Mouse (Mus musculus): ENCODE measurements around the gene Gsk3a.
"Not testable (repeated sequence)": the region's sequence is repeated elsewhere in the genome, so short reads cannot be mapped to it uniquely, and the experiment has no call there.

Gsk3a gene

DNA sequence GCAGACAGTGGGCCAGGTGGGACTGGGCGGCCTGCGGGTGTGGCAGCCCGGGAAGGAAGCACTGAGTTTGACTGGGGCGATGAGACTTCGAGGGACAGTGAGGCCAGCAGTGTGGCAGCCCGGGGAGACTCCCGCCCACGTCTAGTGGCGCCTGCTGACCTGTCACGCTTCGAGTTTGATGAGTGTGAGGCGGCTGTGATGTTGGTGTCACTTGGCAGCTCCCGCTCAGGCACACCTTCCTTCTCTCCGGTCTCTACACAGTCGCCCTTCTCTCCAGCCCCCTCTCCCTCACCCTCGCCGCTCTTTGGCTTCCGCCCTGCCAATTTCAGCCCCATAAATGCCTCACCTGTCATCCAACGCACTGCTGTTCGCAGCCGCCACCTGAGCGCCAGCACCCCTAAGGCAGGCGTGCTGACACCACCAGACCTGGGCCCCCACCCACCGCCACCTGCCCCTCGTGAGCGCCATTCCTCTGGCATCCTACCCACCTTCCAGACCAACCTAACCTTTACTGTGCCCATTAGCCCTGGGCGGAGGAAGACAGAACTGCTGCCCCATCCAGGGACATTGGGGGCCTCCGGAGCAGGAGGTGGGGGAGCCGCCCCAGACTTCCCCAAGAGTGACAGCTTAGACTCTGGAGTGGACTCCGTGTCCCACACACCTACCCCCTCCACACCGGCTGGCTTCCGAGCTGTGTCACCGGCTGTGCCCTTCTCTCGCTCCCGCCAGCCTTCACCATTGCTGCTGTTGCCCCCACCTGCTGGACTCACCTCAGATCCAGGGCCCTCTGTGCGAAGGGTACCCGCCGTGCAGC is 35.0 kb upstream of the Gsk3a start:
- DNase-seq (ENCODE audit: low spot score): no peak

DNA sequence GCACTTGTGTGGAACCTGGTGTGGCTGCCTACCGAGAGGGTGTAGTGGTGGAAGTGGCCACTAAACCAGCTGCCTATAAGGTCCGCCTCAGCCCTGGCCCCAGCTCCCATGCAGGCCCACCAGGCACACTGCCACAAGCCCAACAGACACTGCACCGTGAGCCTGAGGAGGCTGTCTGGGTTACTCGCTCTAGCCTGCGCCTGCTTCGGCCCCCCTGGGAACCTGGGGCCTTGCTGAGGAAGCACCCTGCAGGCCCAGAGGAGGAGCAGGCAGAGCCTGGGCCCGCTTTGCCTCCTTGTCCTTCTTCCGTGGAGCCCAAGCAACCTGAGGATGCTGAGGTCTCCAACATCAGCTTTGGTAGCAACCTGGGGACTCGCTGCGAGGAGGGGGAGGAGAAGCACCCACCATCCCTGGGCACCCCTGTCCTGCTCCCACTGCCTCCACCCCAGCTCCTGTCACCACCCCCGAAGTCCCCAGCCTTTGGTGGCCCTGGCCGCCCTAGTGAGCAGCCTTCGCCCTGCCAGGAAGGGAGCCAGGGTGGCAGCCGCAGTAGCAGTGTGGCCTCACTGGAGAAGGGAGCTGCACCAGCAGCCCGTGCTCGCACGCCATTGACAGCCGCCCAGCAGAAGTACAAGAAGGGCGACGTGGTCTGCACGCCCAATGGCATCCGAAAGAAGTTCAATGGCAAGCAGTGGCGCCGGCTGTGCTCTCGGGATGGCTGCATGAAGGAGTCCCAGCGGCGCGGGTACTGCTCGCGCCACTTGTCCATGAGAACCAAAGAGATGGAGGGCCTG is 34.2 kb upstream of the Gsk3a start:
- no peak for DNase-seq (ENCODE audit: low spot score)

DNA sequence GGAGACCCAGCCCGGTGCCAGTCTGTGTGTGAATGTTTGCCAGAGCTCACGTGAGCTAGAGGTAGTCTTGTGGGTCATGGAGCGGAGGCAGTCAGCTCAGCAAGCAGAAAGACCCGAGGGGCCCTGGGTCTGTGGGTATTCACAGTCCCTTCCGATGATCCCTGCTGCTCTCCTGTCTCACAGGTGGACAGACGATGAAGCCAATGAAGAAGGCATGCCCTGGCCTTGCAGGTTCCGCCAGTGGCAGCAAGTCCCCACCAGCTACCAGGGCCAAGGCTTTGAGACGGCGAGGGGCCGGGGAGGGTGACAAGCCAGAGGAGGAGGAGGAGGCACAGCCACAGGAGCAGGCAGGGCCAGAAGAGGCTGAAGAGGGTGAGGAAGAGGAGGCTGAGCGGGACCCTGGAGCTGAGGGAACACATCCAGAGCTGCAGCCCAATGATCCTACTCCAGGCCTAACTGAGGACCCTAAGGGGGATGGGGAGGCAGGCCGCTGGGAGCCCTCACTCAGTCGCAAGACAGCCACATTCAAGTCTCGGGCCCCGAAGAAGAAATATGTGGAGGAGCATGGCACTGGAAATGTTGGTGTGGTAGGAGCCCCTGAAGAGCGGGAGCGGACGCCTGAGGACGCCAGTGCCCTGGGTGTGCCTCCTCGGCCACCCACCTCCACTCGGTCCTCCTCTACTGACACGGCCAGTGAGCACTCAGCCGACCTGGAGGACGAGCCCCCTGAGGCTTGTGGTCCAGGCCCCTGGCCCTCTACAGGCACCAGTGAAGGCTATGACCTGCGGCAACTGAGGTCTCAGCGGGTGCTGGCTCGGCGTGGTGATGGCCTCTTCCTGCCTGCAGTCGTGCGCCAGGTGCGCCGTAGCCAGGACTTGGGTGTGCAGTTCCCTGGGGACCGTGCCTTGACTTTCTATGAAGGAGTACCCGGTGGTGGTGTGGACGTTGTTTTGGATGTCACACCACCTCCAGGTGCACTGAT is 33.3 kb upstream of the Gsk3a start:
- no peak for DNase-seq (ENCODE audit: low spot score)

DNA sequence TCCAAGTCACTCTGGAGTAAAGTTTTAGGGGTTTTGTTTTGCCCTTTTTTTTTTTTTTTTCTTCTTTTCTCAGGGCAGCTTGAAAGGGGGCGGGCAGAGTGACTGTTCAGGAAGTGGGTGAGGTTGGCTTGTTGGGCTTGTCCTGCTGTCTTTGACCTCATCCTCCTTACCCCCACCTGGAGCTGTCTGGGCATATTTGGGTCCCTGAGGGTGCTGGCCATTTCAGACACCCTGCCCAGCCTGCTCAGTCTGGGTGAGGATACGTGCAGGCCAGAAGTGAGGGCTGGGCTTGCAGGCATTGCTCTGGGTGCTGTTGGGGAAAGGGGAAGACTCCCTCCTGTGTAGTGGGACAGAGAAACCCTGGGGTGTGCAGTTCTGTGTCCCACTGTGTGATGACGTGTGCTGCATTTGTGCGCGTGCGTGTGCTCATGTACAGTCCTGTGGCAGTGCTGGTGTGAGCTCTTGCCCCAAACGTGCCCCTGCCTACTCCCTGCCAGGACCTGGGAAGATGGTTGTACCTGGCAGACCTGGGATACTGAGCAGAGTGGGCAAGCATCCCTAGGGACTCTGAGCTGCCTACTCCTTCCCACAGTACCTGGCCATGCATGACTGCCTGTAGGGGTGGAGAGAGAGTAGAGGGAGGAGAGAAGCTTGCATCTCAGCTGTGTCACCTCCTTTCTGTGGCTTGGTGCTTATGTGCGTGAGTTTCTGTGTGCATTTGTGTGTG is 32.1 kb upstream of the Gsk3a start:
- peak; percentile 8 for DNase-seq (ENCODE audit: low spot score)

DNA sequence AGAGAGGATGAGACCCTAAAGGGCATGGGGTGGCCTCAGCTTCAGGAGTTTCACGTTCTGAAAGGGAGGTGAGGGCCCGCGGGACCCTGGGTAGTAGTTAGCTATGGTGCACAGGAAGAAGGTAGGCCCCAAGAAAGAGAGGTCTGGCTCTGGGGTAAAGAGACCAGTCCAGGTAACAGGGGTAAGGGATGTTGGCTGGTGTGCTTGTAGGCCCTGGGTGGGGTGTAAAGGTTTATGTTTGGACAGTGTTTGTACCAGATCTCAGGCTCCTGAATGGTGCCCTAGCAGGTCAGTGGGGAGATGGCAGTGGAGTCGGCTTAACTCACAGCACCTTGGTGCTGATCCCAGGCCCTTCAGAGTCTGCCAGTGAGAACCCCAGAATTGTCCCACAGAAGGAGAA is 31.4 kb upstream of the Gsk3a start:
- DNase-seq (ENCODE audit: low spot score): peak; percentile 24

DNA sequence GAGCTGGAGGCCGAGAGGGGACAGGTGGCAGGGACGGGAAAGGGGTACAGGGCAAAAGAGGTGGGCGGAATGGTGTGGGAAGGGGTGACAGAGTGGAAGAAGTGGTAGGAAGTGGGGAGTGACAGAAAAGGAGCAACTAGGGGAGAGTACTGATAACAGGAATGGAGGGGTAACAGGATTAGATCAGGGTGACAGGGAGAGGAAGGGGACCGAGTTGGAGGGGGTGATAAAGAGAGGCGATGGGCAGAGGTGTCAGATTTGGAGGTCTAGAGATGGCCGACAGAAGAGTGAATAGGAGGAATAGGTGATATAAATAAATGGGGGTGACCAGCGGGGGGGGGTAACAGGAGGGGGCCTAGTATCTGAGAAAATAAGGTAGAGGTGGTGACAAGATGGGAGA is 30.9 kb upstream of the Gsk3a start:
- no peak for DNase-seq (ENCODE audit: low spot score)

DNA sequence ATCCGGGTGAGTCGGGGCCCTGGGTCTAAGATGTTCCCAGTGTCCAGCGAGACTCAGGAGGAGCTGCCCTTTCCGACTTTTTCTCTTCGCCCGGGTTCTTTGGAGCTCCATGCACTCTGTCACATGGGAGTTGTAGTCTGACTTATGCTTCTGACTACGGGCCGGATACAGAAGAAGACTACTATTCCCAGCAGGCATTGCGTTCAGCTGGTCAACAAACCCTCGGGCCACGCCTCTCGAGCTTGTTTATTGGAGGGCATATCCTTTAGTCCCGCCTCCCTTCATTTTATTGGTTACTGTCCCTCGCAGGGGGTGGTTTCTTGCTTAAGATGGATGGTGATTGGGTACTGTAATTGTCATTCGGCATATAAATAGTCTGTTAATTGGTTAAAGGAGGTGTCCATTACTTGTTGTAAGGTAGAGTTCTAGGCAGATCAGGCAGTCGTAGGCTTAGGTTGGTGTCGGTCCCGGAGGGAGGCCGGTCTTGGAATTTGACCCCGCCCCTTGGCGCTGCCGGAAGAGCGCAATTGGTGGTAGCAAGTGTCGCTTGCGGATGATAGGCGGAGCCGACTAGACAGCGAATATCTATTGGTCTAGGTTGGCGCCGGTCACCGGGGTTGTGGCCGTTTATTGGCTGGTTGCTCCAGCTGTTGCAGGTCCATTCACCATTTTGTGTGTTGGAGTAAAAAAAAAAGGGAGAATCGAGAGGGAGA is 30.3 kb upstream of the Gsk3a start:
- DNase-seq (ENCODE audit: low spot score): peak; percentile 100

DNA sequence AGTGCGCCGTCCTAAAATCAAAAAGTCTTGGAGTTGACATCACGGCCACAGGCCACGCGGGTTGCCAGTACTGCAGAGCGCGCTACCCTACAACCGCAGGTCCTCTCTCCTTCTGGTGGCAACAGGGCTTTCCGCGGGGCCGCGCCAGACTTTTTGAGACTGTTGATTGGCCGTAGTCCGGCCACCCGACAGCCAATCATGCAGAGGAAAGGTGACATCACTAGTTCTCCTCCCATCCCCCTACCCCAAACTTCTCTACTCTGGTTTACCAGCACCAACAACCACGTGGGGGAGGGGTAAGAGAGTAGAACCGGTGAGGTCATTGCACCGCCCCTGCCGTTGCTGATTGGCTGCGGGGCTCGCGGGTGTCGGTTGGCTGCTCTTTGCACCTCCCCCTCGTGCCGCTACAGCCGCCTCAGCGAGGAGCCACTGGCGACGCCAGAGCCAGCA is 29.7 kb upstream of the Gsk3a start, which contains the start of gene Cic:
TSS of gene Cic (plus strand) at position 404 of the 450 bp plus-strand sequence.
- peak; percentile 100 for DNase-seq (ENCODE audit: low spot score)

DNA sequence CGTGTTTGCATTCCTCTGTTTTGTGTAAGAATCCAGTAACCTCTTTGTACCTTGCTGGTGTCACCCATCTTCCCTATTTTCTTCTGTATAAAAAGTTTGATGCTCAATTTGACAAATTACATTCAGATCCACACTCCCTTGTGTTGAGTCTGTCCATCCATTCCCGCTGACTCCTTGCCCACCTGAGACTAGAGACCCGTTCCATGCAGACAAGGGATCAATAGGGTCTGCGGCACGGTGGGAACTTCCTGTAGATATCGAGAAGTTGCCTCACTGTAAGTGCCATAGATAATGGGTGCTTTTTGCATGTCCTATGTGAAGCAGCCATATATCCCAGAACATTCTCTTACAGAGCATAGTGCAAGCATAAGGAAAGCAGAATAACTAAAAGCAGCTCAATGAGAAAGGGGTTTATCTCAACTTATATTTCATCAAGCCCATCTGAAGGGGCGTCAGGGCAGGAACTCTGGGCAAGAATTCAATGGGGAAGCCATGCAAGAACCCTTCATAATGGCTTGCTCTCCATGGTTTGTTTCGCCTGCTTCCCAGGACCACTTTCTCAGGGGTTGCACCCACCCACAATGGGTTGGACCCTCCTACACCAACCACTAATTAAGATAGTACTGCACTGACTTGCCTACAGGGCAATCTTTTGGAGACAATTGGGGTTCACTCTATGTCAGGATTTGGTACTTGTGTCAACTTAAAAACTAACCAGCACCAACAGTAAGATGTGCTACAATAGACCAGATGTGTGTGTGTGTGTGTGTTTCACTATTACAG is 28.7 kb upstream of the Gsk3a start:
- no peak for DNase-seq (ENCODE audit: low spot score)

DNA sequence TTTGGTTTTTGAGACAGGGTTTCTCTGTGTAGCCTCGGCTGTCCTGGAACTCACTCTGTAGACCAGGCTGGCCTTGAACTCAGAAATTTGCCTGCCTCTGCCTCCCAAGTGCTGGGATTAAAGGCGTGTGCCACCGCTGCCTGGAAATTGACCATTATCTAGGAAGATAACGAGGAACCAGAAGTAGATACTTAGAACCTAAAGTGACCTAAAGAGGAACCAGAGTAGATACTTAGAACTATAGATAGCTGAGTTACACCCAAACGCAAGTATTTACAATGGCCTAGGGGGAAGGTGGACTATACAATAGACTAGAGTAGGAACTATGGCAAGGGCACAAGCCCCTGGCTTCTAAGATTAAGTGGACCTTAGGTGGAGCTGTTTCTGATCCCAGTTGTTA is 28.1 kb upstream of the Gsk3a start:
- not testable (repeated sequence) for DNase-seq (ENCODE audit: low spot score)

DNA sequence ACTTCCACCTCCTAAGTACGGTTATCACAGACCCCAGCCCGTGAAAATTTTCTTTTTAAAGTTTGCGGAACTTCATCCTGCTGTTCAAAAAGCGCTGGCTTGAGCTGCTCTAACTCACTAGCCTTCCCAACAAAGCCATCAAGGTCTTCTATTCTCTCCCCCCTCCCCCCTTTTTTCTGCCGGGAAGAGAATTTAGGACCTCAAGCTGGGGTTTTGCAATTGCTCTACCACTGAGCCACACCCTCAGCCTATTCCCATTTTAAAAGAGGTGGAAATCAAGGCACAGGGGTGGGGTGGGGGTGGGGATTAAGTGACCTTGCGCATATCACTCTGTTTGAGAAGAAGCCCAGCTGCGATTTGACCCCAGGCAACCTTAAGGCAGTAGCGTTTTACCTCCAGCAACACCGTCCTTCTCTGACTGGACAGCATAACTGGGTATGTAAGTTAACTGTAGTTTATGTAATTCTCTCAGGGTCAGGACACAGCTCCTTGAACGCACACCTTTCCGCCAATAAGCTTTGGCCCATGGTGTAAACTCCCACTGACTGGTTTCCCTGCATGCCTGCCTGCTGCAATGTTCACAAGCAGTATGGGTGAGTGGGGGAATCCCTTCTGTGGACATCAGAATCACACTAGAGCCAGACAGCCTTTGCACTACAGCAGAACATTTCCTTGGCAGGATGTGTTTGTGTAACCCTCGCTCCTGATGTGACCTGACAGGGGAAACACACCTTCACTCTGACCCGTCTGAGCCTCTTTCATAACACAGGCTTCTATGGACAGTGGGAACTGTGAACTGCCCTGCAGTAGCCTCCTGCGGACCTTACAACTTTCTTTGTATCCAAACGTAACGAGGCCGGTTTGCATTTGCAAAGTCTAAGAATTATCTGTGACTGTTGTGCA is 26.6 kb upstream of the Gsk3a start:
- no peak for DNase-seq (ENCODE audit: low spot score)

DNA sequence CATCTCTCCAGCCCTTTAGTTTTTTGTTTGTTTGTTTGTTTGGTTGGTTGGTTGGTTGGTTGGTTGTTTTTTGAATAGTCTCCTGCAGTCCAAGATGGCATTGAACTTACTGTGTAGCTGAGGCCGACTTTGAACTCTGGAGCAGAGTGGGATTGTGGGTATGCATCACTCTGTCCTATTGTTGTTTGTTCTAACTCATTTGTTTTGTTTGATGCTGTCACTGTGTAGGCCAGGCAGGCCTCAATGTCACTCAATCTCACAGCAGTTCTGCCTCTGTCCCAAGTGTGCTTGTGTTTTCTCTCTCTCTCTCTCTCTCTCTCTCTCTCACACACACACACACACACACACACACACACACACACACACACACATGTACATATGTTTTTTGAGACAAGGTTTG is 24.2 kb upstream of the Gsk3a start:
- no peak for DNase-seq (ENCODE audit: low spot score)

DNA sequence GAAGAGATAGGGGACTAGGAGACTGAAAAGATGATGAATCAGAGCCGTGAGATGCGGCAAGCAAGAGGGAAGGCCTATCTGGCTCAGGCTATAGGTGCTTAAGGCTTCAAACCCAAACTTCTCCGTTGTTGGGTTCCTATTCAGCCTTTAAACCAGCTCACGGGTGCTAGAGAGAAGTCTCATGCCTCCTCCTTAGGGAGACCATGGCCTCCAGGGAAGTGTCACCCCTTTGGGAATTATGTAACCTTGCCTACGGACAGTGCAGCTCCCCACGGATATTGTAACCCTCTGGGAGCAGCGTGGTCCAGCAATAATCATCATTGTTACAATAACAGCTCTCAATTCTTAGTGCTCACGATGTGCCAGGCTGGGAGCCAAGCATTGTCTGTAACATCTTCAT is 14.2 kb upstream of the Gsk3a start:
- no peak for DNase-seq (ENCODE audit: low spot score)

DNA sequence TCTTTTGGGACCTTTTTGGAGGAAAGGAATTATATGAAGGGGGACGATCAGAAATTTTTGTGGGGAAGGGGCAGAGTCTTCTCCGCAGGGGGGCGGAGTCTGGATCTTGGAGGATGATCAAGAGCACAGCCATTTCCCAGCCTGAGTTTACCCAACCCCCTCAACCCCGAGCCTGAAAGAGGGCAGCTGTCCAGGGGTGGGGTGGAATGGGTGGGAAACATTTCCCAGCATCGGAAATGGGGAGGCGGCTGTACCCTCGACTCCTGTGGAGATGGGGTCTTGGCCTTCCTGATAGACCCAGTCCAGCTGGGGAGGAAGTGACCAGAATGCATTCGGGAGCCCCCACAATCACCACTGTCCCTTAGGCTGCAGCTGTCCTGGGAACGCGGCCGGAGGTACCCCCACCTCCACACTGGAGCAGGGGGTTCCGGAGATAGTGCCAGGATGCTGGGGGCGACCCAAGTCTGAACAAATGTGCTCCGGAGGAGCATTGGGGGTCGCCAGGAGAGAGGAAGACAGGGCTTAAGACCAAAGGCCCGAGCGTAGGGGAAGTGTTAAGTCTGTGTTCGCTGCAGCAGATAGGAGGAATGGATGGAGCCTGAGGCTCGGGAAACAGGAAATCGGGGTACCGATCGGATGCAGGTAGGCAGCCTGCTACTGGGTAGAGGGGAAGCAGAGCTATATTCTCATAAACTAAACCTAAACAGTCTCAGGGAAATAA is 13.6 kb upstream of the Gsk3a start:
- DNase-seq (ENCODE audit: low spot score): no peak

DNA sequence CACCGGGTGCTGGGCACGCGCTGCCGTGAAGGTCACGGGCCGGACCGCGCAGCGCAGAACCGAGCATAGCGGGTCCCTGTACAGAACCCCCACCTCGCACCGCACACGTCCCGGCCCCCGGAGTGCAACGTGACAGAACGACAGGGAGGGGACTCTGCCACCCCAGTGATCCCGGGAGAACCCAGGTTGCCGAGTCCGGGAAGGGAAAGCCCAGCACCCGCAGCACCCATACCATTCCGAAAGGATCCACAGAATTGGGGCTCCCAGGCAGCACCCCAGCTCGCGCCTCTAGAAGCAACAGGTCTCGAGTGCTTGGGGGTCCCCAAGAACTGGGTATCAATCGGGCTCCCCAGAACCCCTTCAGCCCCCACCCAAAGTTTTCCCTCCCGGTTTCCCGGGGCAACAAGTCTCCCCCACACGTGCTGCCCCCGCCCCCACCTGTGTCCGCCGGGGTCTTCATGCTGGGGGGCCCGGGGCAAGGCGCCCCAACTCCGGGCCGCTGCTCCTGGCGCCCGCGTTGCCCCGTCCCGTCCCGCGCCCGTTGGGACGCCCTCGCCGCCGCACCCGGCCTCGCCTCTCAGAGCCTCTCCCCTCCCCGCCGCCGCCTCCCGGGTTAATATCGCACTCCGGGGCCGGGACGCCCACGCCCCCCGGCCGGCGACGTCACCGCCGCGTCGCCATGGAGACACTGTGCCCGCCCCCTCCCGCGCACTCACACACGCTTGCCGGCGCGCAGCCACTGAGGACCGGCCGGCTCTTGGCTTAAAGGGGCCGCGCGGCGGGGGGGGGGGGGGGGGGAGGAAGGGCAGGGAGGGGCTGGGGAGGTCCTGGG is 12.7 kb upstream of the Gsk3a start, which contains the start of gene Erf:
TSS of gene Erf (minus strand) at position 621 of the 832 bp plus-strand sequence.
- peak; percentile 98 for DNase-seq (ENCODE audit: low spot score)

DNA sequence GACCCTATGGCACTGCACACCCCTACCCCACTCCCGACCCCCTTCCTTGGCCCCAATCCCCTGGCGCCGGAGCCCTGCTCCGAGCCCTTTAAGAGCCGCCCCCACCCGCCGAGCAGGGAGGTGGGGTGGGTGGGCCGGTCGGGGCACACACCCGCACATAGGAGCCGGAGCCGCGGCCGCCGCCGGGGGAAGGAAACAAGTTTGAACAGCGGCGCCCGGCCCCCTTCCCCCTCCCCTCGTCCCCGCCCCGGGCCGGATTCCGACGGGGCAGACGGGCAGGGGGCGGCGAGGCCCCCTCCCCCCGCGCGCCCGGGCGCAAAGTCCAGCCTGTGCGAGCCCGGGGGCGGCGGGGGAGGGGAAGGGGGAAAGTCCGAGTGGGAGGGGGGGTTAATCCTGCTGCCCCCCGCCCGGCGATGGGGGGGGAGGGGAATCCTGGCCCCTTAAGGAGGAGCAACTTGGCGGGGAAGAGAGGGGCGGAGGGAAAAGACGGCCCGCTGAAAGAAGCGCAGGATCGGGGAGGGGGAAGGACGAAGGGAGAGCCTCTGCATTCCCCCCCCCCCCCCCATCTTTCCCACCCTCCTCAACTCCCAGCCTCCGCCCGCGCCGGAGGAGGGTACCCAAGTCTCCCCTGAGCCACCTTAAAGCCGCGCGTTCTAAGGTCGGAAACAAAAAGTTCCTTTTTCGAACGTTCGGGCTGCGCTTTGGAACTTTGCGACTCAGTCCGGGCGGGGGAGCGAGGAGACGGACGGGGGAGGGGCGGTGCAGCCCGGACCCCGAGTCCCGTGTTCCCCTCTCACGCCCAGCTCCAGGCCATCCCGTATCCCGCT is 11.9 kb upstream of the Gsk3a start:
- peak; percentile 76 for DNase-seq (ENCODE audit: low spot score)
